Mouse (Mus musculus) myocyte (in vitro differentiated cells): ENCODE results near the gene Asphd1. TPM values are rescaled to one million over a fixed set of nuclear protein-coding genes. Genes with fewer than 3 reads are reported as not detected.

ENCODE experiments used
- H3K27me3 ChIP-seq: one replicate; pipeline ENCODE4 v1.6.1; 2011; ENCODE audit not compliant: control insufficient read depth, insufficient read depth, insufficient read length
- H3K36me3 ChIP-seq: one replicate; pipeline ENCODE4 v1.6.1; 2011; ENCODE audit not compliant: control insufficient read depth, insufficient read depth
- H3K4me2 ChIP-seq: one replicate; pipeline ENCODE4 v1.6.1; 2011; ENCODE audit warnings: low read depth, control low read depth
- H3K4me3 ChIP-seq: one replicate; pipeline ENCODE4 v1.5.1; 2011; ENCODE audit warnings: mild to moderate bottlenecking, control low read depth, moderate library complexity
- H3K79me2 ChIP-seq: one replicate; pipeline ENCODE4 v1.6.1; 2011; ENCODE audit not compliant: control insufficient read depth, insufficient read depth
- H3ac ChIP-seq: one replicate; pipeline ENCODE4 v1.6.1; 2011; ENCODE audit not compliant: control insufficient read depth, insufficient read length
- CEBPB ChIP-seq: IDR thresholded peaks from 2 replicates; pipeline ENCODE4 v1.6.1; 2011; ENCODE audit warnings: mild to moderate bottlenecking, moderate library complexity; ENCODE audit not compliant: poor library complexity, insufficient read depth, severe bottlenecking
- E2F4 ChIP-seq: IDR thresholded peaks from one replicate; pipeline ENCODE4 v1.6.1; 2011; ENCODE audit warnings: mild to moderate bottlenecking, control low read depth, moderate library complexity; ENCODE audit not compliant: insufficient read depth
- MAX ChIP-seq: IDR thresholded peaks from one replicate; pipeline ENCODE4 v1.6.1; 2011; ENCODE audit warnings: low read depth, mild to moderate bottlenecking, control low read depth
- MYOD1 ChIP-seq, 3 experiments: IDR thresholded peaks; one replicate each; pipeline ENCODE4 v1.6.1; 2011; ENCODE audit warnings: control low read depth in 2 of 3, low read depth in 2 of 3, mild to moderate bottlenecking in 2 of 3, moderate library complexity in 1 of 3; ENCODE audit not compliant: insufficient read length in 2 of 3, control insufficient read depth in 1 of 3
- MYOG ChIP-seq, 3 experiments: IDR thresholded peaks; one replicate each; pipeline ENCODE4 v1.6.1; 2011; ENCODE audit warnings: control low read depth in 2 of 3, low read depth in 2 of 3, mild to moderate bottlenecking in 2 of 3; ENCODE audit not compliant: insufficient read length in 2 of 3, control insufficient read depth in 1 of 3, insufficient read depth in 1 of 3
- POLR2A ChIP-seq: IDR thresholded peaks from one replicate; pipeline ENCODE4 v1.6.1; 2011; ENCODE audit warnings: low read depth, mild to moderate bottlenecking, control low read depth, moderate library complexity; ENCODE audit not compliant: insufficient read length
- POLR2AphosphoS2 ChIP-seq: IDR thresholded peaks from one replicate; pipeline ENCODE4 v1.6.1; 2011; ENCODE audit warnings: low read depth, control low read depth; ENCODE audit not compliant: insufficient read length
- REST ChIP-seq: IDR thresholded peaks from one replicate; pipeline ENCODE4 v1.6.1; 2011; ENCODE audit warnings: mild to moderate bottlenecking, control low read depth, moderate library complexity; ENCODE audit not compliant: insufficient read depth, insufficient read length
- SRF ChIP-seq: IDR thresholded peaks from one replicate; pipeline ENCODE4 v1.6.1; 2011; ENCODE audit warnings: low read depth; ENCODE audit not compliant: control insufficient read depth, insufficient read length
- TCF12 ChIP-seq: IDR thresholded peaks from one replicate; pipeline ENCODE4 v1.6.1; 2011; ENCODE audit warnings: mild to moderate bottlenecking, control low read depth; ENCODE audit not compliant: poor library complexity, insufficient read depth, severe bottlenecking
- TCF3 ChIP-seq: IDR thresholded peaks from one replicate; pipeline ENCODE4 v1.6.1; 2011; ENCODE audit warnings: low read depth, control low read depth; ENCODE audit not compliant: insufficient read length
- USF1 ChIP-seq: IDR thresholded peaks from one replicate; pipeline ENCODE4 v1.6.1; 2011; ENCODE audit warnings: low read depth, mild to moderate bottlenecking, control low read depth, moderate library complexity
- polyA plus RNA-seq: library from polyadenylated mRNA; unstranded; fragments of >200 nt; fragmentation: generic; extraction: Trizol; gene quantifications from one replicate; pipeline ENCODE4 v1.2.1, GENCODE M21; 2012; ENCODE audit warnings: missing spikeins

Asphd1 gene
- polyA plus RNA-seq, 1 experiment: 0.11 TPM

DNA sequence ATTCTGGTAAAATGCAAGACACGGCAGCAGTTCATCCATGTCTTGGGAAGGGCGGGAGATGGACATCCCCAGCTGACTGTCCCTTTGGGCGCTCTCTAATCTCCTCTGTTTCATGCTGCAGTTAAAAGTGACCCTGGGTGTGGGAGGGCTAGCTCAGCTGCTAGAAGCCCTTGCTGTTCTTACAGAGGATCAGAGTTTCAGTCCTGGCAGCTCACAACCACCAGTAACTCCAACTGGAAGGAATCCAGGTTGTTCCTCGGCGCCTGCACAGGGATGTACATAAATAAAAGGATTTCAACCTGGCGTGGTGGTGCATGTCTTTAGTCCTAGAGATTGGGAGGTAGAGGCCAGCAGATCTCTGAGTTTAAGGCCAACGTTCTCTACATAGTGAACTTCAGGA is 33.7 kb upstream of the Asphd1 start:
- Histone ChIP-seq H3K4me3 (no peak overlapping the region), H3ac (no peak overlapping the region), H3K4me2 (no peak overlapping the region), H3K79me2 (no peaks in the 10 kb centered on the region), H3K36me3 (peaks cover 11% of the 10 kb centered on the region), H3K27me3 (no peaks in the 10 kb centered on the region)
- TF ChIP-seq MYOD1 (IDR thresholded peaks at IDR 0.05; ENCODE audit: control insufficient read depth in 1 of 3, insufficient read length in 2 of 3, low read depth in 2 of 3) (peak in 2 of 3 experiments; percentile 34 to 76), MYOG (IDR thresholded peaks at IDR 0.05; ENCODE audit: control insufficient read depth in 1 of 3, insufficient read depth in 1 of 3, insufficient read length in 2 of 3, low read depth in 2 of 3) (peak in 1 of 3 experiments; percentile 24), POLR2A (no peak)

DNA sequence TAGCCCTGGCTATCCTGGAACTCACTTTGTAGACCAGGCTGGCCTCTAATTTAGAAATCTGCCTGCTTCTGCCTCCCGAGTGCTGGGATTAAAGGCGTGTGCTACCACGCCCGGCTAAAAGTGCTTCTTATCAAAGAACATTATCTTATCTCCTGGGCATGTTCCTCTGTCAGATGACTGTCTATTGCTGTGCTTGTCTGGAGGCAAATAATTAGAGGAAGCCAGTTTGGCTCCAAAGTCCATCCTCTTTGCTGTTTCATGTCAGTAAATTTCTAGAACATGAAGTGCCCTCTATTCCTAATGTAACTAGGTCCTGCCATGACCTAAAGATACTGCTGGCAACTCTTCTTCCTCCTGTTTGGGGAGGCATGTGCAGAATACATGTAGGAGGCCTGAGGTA is 32.7 kb upstream of the Asphd1 start:
- Histone ChIP-seq H3K79me2 (peaks cover 5% of the 10 kb centered on the region), H3K36me3 (peaks cover 14% of the 10 kb centered on the region), H3K27me3 (no peaks in the 10 kb centered on the region), H3K4me3 (no peak overlapping the region), H3ac (no peak overlapping the region), H3K4me2 (no peak overlapping the region)
- TF ChIP-seq POLR2A (no peak), MYOD1 (IDR thresholded peaks at IDR 0.05; ENCODE audit: control insufficient read depth in 1 of 3, insufficient read length in 2 of 3, low read depth in 2 of 3) (no peak), E2F4 (no peak), REST (no peak), TCF3 (no peak), SRF (no peak), MAX (no peak)

GRCm38 (mm10) chr7:126981601-126982000 is 32.2 kb upstream of the Asphd1 start:
- Histone ChIP-seq H3K4me3 (no peak overlapping the region), H3ac (no peak overlapping the region), H3K36me3 (peaks cover 14% of the 10 kb centered on the region), H3K4me2 (no peak overlapping the region), H3K79me2 (peaks cover 9% of the 10 kb centered on the region), H3K27me3 (no peaks in the 10 kb centered on the region)
- TF ChIP-seq TCF3: no peak
- no peak for TF ChIP-seq POLR2AphosphoS2
- no peak for TF ChIP-seq SRF
- TF ChIP-seq MYOG (IDR thresholded peaks at IDR 0.05; ENCODE audit: control insufficient read depth in 1 of 3, insufficient read depth in 1 of 3, insufficient read length in 2 of 3, low read depth in 2 of 3): no peak
- TF ChIP-seq MYOD1 (IDR thresholded peaks at IDR 0.05; ENCODE audit: control insufficient read depth in 1 of 3, insufficient read length in 2 of 3, low read depth in 2 of 3): no peak
- TF ChIP-seq REST: no peak

DNA sequence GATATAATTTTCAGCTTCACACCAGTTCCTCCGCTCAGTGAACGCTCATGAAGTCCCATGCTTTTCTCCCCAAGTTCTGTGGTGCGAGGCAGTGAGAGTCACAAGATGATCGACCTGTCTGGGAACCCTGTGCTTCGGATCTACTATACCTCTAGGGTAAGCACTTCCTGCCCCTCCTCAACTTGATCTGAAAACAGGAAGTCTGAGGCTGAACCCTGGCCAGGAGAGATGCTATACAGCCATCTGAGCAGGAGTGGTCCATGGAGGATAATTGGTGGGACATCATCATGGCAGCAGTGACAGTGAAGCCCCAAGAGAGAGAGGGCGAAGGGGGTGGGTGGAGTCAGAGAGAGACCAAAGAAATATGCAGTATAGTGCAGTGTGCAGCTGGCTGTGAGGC is 29.5 kb upstream of the Asphd1 start:
- Histone ChIP-seq H3K27me3 (no peaks in the 10 kb centered on the region), H3K36me3 (peaks cover 14% of the 10 kb centered on the region), H3K4me3 (no peak overlapping the region), H3K79me2 (peaks cover 13% of the 10 kb centered on the region), H3ac (no peak overlapping the region), H3K4me2 (no peak overlapping the region)
- TF ChIP-seq POLR2AphosphoS2 (no peak), MAX (no peak), E2F4 (no peak), USF1 (no peak), REST (no peak), MYOG (IDR thresholded peaks at IDR 0.05; ENCODE audit: control insufficient read depth in 1 of 3, insufficient read depth in 1 of 3, insufficient read length in 2 of 3, low read depth in 2 of 3) (no peak), POLR2A (no peak), SRF (no peak), TCF3 (no peak), MYOD1 (IDR thresholded peaks at IDR 0.05; ENCODE audit: control insufficient read depth in 1 of 3, insufficient read length in 2 of 3, low read depth in 2 of 3) (no peak), CEBPB (no peak), TCF12 (no peak)

- H3K4me2 ChIP-seq: peak overlapping the region; percentile 77
- H3K27me3 ChIP-seq: no peaks in the 10 kb centered on the region
- H3K36me3 ChIP-seq: peaks cover 14% of the 10 kb centered on the region
- H3K79me2 ChIP-seq: peaks cover 13% of the 10 kb centered on the region
- no peak for TF ChIP-seq POLR2A
- TF ChIP-seq MYOD1 (IDR thresholded peaks at IDR 0.05; ENCODE audit: control insufficient read depth in 1 of 3, insufficient read length in 2 of 3, low read depth in 2 of 3): no peak
- TF ChIP-seq TCF12: no peak
- no peak for TF ChIP-seq E2F4
- no peak for TF ChIP-seq MYOG (IDR thresholded peaks at IDR 0.05; ENCODE audit: control insufficient read depth in 1 of 3, insufficient read depth in 1 of 3, insufficient read length in 2 of 3, low read depth in 2 of 3)
- no peak for TF ChIP-seq TCF3
- TF ChIP-seq SRF: no peak
- TF ChIP-seq POLR2AphosphoS2: no peak
- no peak for TF ChIP-seq REST
- TF ChIP-seq MAX: no peak
- TF ChIP-seq CEBPB: no peak
- peak overlapping the region; percentile 95 for H3K4me3 ChIP-seq
- peak overlapping the region; percentile 83 for H3ac ChIP-seq
Observed at GRCm38 (mm10) chr7:126976878-126977459, 27.6 kb upstream of the Asphd1 start.
